ENCODE assay signal across 9 mouse cellular contexts in genomic region chr7:39632836-39633235, GRCm38 (mm10).
DNase-seq lines count a peak whose midpoint lies in the region; ATAC-seq lines count a peak whose summit lies in the region.
"Had no signal": no experiment of that assay in that cellular context is flagged by ENCODE, and none has a peak within 500 bp of the region (broad histone marks: within the 10 kb centered on the region; RNA-seq: fewer than 3 reads in every experiment).

No protein-coding gene starts in this region.

- H3K27ac ChIP-seq in kidney, embryonic 15.5 days, result no peak overlapping the region

- no peaks in the 10 kb centered on the region for H3K4me1 ChIP-seq in kidney, embryonic 15.5 days

- no peak overlapping the region for H3K4me2 ChIP-seq in kidney, embryonic 15.5 days

- H3K36me3 ChIP-seq in kidney, embryonic 15.5 days, result no peaks in the 10 kb centered on the region

- H3K4me3 ChIP-seq in kidney, embryonic 15.5 days (replicated peaks), result no peak overlapping the region

- DNase-seq in cerebellum, postnatal 14 days, result peak; percentile 15 to 32
- DNase-seq in cerebellum, postnatal 36 days, result no peak
- DNase-seq in kidney, postnatal 10 days, result peak; percentile 25
- peak; percentile 38 to 43 for DNase-seq in right cerebral cortex, postnatal 10 days (ENCODE audit: low spot score in 2 of 2)
- no peak for DNase-seq in right cerebral cortex, postnatal 4 days
- DNase-seq in urinary bladder, postnatal 14 days (ENCODE audit: low spot score), result no peak
- DNase-seq in natural killer cell, adult 2 months (ENCODE audit: low spot score in 2 of 2), result no peak

- no peak for ATAC-seq in kidney, embryonic 15.5 days (replicated peaks; ENCODE audit: low FRiP score)
- ATAC-seq: lung, postnatal 0 days had no signal

- no peak overlapping the region for H3K9ac ChIP-seq in kidney, embryonic 15.5 days

- H3K9me3 ChIP-seq in kidney, embryonic 15.5 days (replicated peaks), result no peaks in the 10 kb centered on the region

- 44% methylated on average over 3 of the region's 3 CpGs for WGBS in kidney, embryonic 15.5 days

- no peaks in the 10 kb centered on the region for H3K27me3 ChIP-seq in kidney, embryonic 15.5 days

Comparison
In these comparisons a context has a peak if more than half of its experiments do, and no peak if none do; other contexts are left out.
1. DNase-seq: peak in cerebellum, postnatal 14 days (2 of 2), kidney, postnatal 10 days (single experiment) and right cerebral cortex, postnatal 10 days (2 of 2); none in cerebellum, postnatal 36 days (0 of 2), right cerebral cortex, postnatal 4 days (single experiment), urinary bladder, postnatal 14 days (single experiment) and natural killer cell, adult 2 months (0 of 2).